Mouse (Mus musculus) stomach, embryonic 16.5 days (tissue): Measurements from ENCODE around the gene Hoxa1. TPM values are rescaled to one million over a fixed set of nuclear protein-coding genes. Genes with fewer than 3 reads are reported as not detected.

ENCODE experiments used
- ATAC-seq: fragments of 200-750 bp; cut with Nextera tagmentation; 2 replicates; pipeline ENCODE4 v1.8.0; 2017; ENCODE audit warnings: moderate number of reproducible peaks, moderate TSS enrichment; ENCODE audit not compliant: insufficient read depth, low FRiP score
- H3K27ac ChIP-seq: fragments of 300-500 bp; sonication (generic); 2 replicates; pipeline ENCODE4 v1.5.1; 2014; ENCODE audit warnings: low read length
- H3K27me3 ChIP-seq: fragments of 300-500 bp; sonication (generic); 2 replicates; pipeline ENCODE4 v1.6.1; 2014; ENCODE audit warnings: low read length, control low read depth, mixed read lengths; ENCODE audit not compliant: control insufficient read depth, insufficient read depth
- H3K36me3 ChIP-seq: fragments of 300-500 bp; sonication (generic); 2 replicates; pipeline ENCODE4 v1.6.1; 2014; ENCODE audit warnings: low read length; ENCODE audit not compliant: control insufficient read depth, insufficient read depth
- H3K4me1 ChIP-seq: fragments of 300-500 bp; sonication (generic); 2 replicates; pipeline ENCODE4 v1.6.1; 2014; ENCODE audit warnings: low read length, control low read depth, mixed read lengths; ENCODE audit not compliant: control insufficient read depth, insufficient read depth
- H3K4me2 ChIP-seq: fragments of 300-500 bp; sonication (generic); 2 replicates; pipeline ENCODE4 v1.6.1; 2014; ENCODE audit warnings: low read depth, low read length, mixed read lengths
- H3K4me3 ChIP-seq: fragments of 300-500 bp; sonication (generic); replicated peaks from 2 replicates; pipeline ENCODE4 v1.5.1; 2014; ENCODE audit warnings: mild to moderate bottlenecking, low read length
- H3K9ac ChIP-seq: fragments of 300-500 bp; sonication (generic); 2 replicates; pipeline ENCODE4 v1.6.1; 2014; ENCODE audit warnings: low read length
- H3K9me3 ChIP-seq: fragments of 300-500 bp; sonication (generic); replicated peaks from 2 replicates; pipeline ENCODE4 v1.6.1; 2016; ENCODE audit warnings: low read length, control low read depth; ENCODE audit not compliant: control insufficient read depth
- WGBS: fragments of 180-500 bp; shearing (Covaris S2); extraction: QIAGEN DNeasy Blood & Tissue Kit; methylation state at CpG from one replicate; pipeline ENCODE4 v1.1.7; 2014; 5-methylcytosine and 5-hydroxymethylcytosine counted together
- polyA plus RNA-seq: library from polyadenylated mRNA; unstranded; fragments of >200 nt; fragmentation: Nextera tagmentation; extraction: Ambion mirVana; gene quantifications from 2 replicates; pipeline ENCODE4 v1.2.1, GENCODE M21; 2015

Gene Hoxa1
- polyA plus RNA-seq, 1 experiment from 2014 or later, result 1.4 TPM

GRCm38 (mm10) chr6:52177061-52177735, 19.1 kb upstream of the Hoxa1 start, which contains the start of gene 5730596B20Rik:
Gene 5730596B20Rik (plus strand): TSS chr6:52177498.
- H3K4me2 ChIP-seq, result peak within 1 kb of the TSS; percentile 71
- H3K9ac ChIP-seq, result peak within 1 kb of the TSS; percentile 91
- peak within 1 kb of the TSS; percentile 60 for H3K4me3 ChIP-seq
- H3K27ac ChIP-seq, result peak within 1 kb of the TSS; percentile 98
- no peaks in the 10 kb centered on the region for H3K36me3 ChIP-seq
- no peaks in the 10 kb centered on the region for H3K27me3 ChIP-seq
- no peak for ATAC-seq
- H3K9me3 ChIP-seq, result no peaks in the 10 kb centered on the region
- peaks cover 20% of the 10 kb centered on the region for H3K4me1 ChIP-seq
- WGBS, result 2% methylated on average over 36 of the region's 36 CpGs

GRCm38 (mm10) chr6:52176391-52176790, 18.3 kb upstream of the Hoxa1 start:
- WGBS, result 4% methylated on average over 6 of the region's 6 CpGs
- Histone ChIP-seq H3K9me3 (no peaks in the 10 kb centered on the region), H3K4me2 (peak overlapping the region; percentile 71), H3K27ac (peak overlapping the region; percentile 98), H3K9ac (peak overlapping the region; percentile 91), H3K4me3 (peak overlapping the region; percentile 60), H3K27me3 (no peaks in the 10 kb centered on the region), H3K4me1 (peaks cover 21% of the 10 kb centered on the region), H3K36me3 (no peaks in the 10 kb centered on the region)
- ATAC-seq, result no peak

- Histone ChIP-seq H3K4me3 (peak overlapping the region; percentile 60), H3K9me3 (no peaks in the 10 kb centered on the region), H3K9ac (peak overlapping the region; percentile 91), H3K27me3 (no peaks in the 10 kb centered on the region), H3K36me3 (no peaks in the 10 kb centered on the region), H3K27ac (peak overlapping the region; percentile 98), H3K4me1 (peaks cover 21% of the 10 kb centered on the region), H3K4me2 (peak overlapping the region; percentile 71)
- WGBS, result under 1% methylated on average over 17 of the region's 35 CpGs
- peak; percentile 54 for ATAC-seq
Measured at GRCm38 (mm10) chr6:52175864-52176263, 17.7 kb upstream of the Hoxa1 start.

- no peaks in the 10 kb centered on the region for H3K36me3 ChIP-seq
- no peaks in the 10 kb centered on the region for H3K27me3 ChIP-seq
- peak; percentile 29; the same call in 1 of the 2 replicates for ATAC-seq
- no peaks in the 10 kb centered on the region for H3K9me3 ChIP-seq
- H3K4me3 ChIP-seq, result peak overlapping the region; percentile 60
- WGBS, result 3% methylated on average over 41 of the region's 41 CpGs
- H3K4me1 ChIP-seq, result peaks cover 26% of the 10 kb centered on the region
- peak overlapping the region; percentile 98 for H3K27ac ChIP-seq
- peak overlapping the region; percentile 71 for H3K4me2 ChIP-seq
- peak overlapping the region; percentile 91 for H3K9ac ChIP-seq
Measured at GRCm38 (mm10) chr6:52174968-52175751, 17.0 kb upstream of the Hoxa1 start.

- Histone ChIP-seq H3K36me3 (no peaks in the 10 kb centered on the region), H3K4me3 (peak overlapping the region; percentile 48), H3K27me3 (no peaks in the 10 kb centered on the region), H3K9me3 (no peaks in the 10 kb centered on the region), H3K4me2 (peak overlapping the region; percentile 65), H3K9ac (peak overlapping the region; percentile 78), H3K27ac (peak overlapping the region; percentile 99), H3K4me1 (peaks cover 28% of the 10 kb centered on the region)
- 8% methylated on average over 4 of the region's 4 CpGs for WGBS
- no peak for ATAC-seq
Measured at GRCm38 (mm10) chr6:52173648-52174047, 15.5 kb upstream of the Hoxa1 start.

- peak overlapping the region; percentile 81 for H3K9ac ChIP-seq
- under 1% methylated on average over 35 of the region's 35 CpGs for WGBS
- H3K36me3 ChIP-seq, result no peaks in the 10 kb centered on the region
- no peaks in the 10 kb centered on the region for H3K9me3 ChIP-seq
- H3K27ac ChIP-seq, result peak overlapping the region; percentile 99
- peak; percentile 78 for ATAC-seq
- H3K27me3 ChIP-seq, result no peaks in the 10 kb centered on the region
- peak overlapping the region; percentile 48 for H3K4me3 ChIP-seq
- peak overlapping the region; percentile 65 for H3K4me2 ChIP-seq
- H3K4me1 ChIP-seq, result peaks cover 28% of the 10 kb centered on the region
Measured at GRCm38 (mm10) chr6:52172501-52172900, 14.4 kb upstream of the Hoxa1 start.

- WGBS, result 11% methylated on average over 7 of the region's 7 CpGs
- H3K4me1 ChIP-seq, result peaks cover 28% of the 10 kb centered on the region
- H3K4me2 ChIP-seq, result peak overlapping the region; percentile 65
- H3K9me3 ChIP-seq, result no peaks in the 10 kb centered on the region
- peak overlapping the region; percentile 81 for H3K9ac ChIP-seq
- no peaks in the 10 kb centered on the region for H3K27me3 ChIP-seq
- no peaks in the 10 kb centered on the region for H3K36me3 ChIP-seq
- ATAC-seq, result no peak
- H3K4me3 ChIP-seq, result peak overlapping the region; percentile 48
- H3K27ac ChIP-seq, result peak overlapping the region; percentile 99
Measured at GRCm38 (mm10) chr6:52171938-52172337, 13.8 kb upstream of the Hoxa1 start.

GRCm38 (mm10) chr6:52171331-52171730, 13.2 kb upstream of the Hoxa1 start:
- Histone ChIP-seq H3K4me3 (peak overlapping the region; percentile 29), H3K4me2 (peak overlapping the region; percentile 65), H3K36me3 (no peaks in the 10 kb centered on the region), H3K4me1 (peaks cover 28% of the 10 kb centered on the region), H3K9me3 (no peaks in the 10 kb centered on the region), H3K27me3 (no peaks in the 10 kb centered on the region), H3K9ac (peak overlapping the region; percentile 81), H3K27ac (peak overlapping the region; percentile 99)
- 13% methylated on average over 4 of the region's 4 CpGs for WGBS
- ATAC-seq, result no peak

- peak overlapping the region; percentile 99 for H3K27ac ChIP-seq
- H3K36me3 ChIP-seq, result no peaks in the 10 kb centered on the region
- peak overlapping the region; percentile 65 for H3K4me2 ChIP-seq
- H3K4me1 ChIP-seq, result peaks cover 28% of the 10 kb centered on the region
- no peaks in the 10 kb centered on the region for H3K27me3 ChIP-seq
- H3K4me3 ChIP-seq, result peak overlapping the region; percentile 29
- no peak for ATAC-seq
- peak overlapping the region; percentile 81 for H3K9ac ChIP-seq
- 26% methylated on average over 5 of the region's 5 CpGs for WGBS
- H3K9me3 ChIP-seq, result no peaks in the 10 kb centered on the region
Measured at GRCm38 (mm10) chr6:52170898-52171223, 12.7 kb upstream of the Hoxa1 start.
